Mouse (Mus musculus) midbrain, embryonic 16.5 days (tissue): Measurements from ENCODE around the gene Gaa. TPM values are rescaled to one million over a fixed set of nuclear protein-coding genes. Genes with fewer than 3 reads are reported as not detected.
"Not testable (repeated sequence)": the region's sequence is repeated elsewhere in the genome, so short reads cannot be mapped to it uniquely, and the experiment has no call there.

ENCODE experiments used
- ATAC-seq: fragments of 200-750 bp; cut with Nextera tagmentation; 2 replicates; pipeline ENCODE4 v1.8.0; 2017; ENCODE audit warnings: moderate TSS enrichment
- H3K27ac ChIP-seq: fragments of 300-500 bp; sonication (generic); 2 replicates; pipeline ENCODE4 v1.5.1; 2014; ENCODE audit warnings: mild to moderate bottlenecking, low read length, mixed read lengths
- H3K27me3 ChIP-seq: fragments of 300-500 bp; sonication (generic); 2 replicates; pipeline ENCODE4 v1.6.1; 2014; ENCODE audit warnings: low read depth, low read length, mixed read lengths; ENCODE audit not compliant: control insufficient read depth, insufficient read depth
- H3K36me3 ChIP-seq: fragments of 300-500 bp; sonication (generic); 2 replicates; pipeline ENCODE4 v1.6.1; 2014; ENCODE audit warnings: mild to moderate bottlenecking, low read length, moderate library complexity, mixed read lengths; ENCODE audit not compliant: control insufficient read depth, insufficient read depth
- H3K4me1 ChIP-seq: fragments of 300-500 bp; sonication (generic); 2 replicates; pipeline ENCODE4 v1.6.1; 2014; ENCODE audit warnings: mild to moderate bottlenecking, low read length, mixed read lengths; ENCODE audit not compliant: control insufficient read depth, insufficient read depth
- H3K4me2 ChIP-seq: fragments of 300-500 bp; sonication (generic); 2 replicates; pipeline ENCODE4 v1.6.1; 2014; ENCODE audit warnings: mild to moderate bottlenecking, low read length, mixed read lengths
- H3K4me3 ChIP-seq: fragments of 300-500 bp; sonication (generic); 2 replicates; pipeline ENCODE4 v1.5.1; 2014; ENCODE audit warnings: low read depth, mild to moderate bottlenecking, low read length, moderate library complexity, mixed read lengths
- H3K9ac ChIP-seq: fragments of 300-500 bp; sonication (generic); 2 replicates; pipeline ENCODE4 v1.6.1; 2014; ENCODE audit warnings: low read depth, low read length, mixed read lengths
- H3K9me3 ChIP-seq: fragments of 300-500 bp; sonication (generic); replicated peaks from 2 replicates; pipeline ENCODE4 v1.6.1; 2014; ENCODE audit warnings: mild to moderate bottlenecking, low read length, mixed read lengths; ENCODE audit not compliant: control insufficient read depth, poor library complexity, severe bottlenecking
- whole genome bisulfite sequencing: fragments of 180-500 bp; shearing (Covaris S2); extraction: QIAGEN DNeasy Blood & Tissue Kit; methylation state at CpG from one replicate; pipeline ENCODE4 v1.1.7; 2014; 5-methylcytosine and 5-hydroxymethylcytosine counted together
- polyA plus RNA-seq: library from polyadenylated mRNA; unstranded; fragments of >200 nt; fragmentation: Nextera tagmentation; extraction: Ambion mirVana; gene quantifications from 2 replicates; pipeline ENCODE4 v1.2.1, GENCODE M21; 2015

The Gaa gene
- polyA plus RNA-seq, 1 experiment from 2014 or later = 120 TPM

DNA sequence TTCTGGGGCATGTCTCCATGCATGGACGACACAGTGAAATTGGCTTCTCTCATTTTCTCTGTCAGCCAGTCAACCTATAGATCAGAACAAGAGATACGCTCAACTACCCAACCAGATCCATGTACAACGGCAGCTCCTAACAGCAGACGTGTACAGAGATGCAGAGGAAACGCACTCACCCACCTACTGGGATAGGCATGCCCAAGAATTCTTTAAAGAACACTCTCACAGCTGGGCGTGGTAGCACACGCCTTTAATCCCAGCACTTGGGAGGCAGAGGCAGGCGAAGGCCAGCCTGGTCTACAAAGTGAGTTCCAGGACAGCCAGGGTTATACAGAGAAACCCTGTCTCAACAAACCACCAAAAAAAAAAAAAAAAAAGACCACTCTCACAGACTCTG lies 25.2 kb downstream of the Gaa start:
- H3K9me3 ChIP-seq, H3K4me1 ChIP-seq, H3K27me3 ChIP-seq, H3K4me3 ChIP-seq, H3K27ac ChIP-seq, H3K4me2 ChIP-seq, ATAC-seq, H3K9ac ChIP-seq: not testable (repeated sequence)
- 96% methylated on average over 8 of the region's 8 CpGs for WGBS
- peaks cover 63% of the 10 kb centered on the region for H3K36me3 ChIP-seq

DNA sequence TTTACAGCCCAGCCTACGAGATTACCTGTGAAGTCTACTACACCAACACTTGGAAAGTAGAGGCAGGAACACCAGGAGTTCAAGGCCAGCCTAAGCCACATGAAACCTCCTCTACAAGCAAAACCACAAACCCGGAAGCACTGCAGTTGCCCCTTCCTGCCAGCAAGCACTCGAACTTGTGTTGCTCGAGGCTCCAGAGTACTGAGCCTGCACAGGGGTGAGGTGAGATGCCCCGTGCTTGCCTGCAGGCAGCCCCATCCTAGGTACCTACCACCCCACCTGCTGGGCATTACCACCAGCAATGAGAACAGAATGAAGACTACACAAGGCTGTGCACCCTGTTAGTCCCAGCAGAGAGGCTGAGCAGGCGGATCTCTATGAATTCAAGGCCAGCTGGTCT lies 30.3 kb downstream of the Gaa start:
- Histone ChIP-seq H3K27ac (no peak overlapping the region), H3K36me3 (peaks cover 31% of the 10 kb centered on the region), H3K27me3 (no peaks in the 10 kb centered on the region), H3K9ac (no peak overlapping the region), H3K4me2 (no peak overlapping the region), H3K4me3 (no peak overlapping the region), H3K9me3 (no peaks in the 10 kb centered on the region), H3K4me1 (peaks cover 13% of the 10 kb centered on the region)
- 90% methylated on average over 6 of the region's 6 CpGs for WGBS
- ATAC-seq = no peak

DNA sequence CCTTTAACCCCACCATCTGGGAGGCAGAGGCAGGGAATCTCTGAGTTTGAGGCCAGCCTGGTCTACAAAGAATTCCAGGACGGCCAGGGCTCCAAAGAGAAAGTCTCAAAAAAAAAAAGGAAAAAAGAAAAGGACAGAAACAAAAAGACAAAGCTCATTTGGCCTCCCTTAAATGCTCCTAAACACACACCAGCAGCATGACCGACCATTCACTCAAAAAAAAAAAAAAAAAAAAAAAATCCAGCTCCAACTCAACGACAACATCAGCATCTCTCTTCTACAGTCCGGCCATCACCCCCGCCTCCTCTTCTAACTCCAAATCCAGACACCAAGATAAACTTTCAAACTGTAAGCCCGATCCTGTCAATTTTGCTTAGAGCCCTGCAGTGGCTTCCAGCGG lies 31.2 kb downstream of the Gaa start:
- H3K4me2 ChIP-seq = peak overlapping the region; percentile 89
- no peak for ATAC-seq
- H3K9me3 ChIP-seq = no peaks in the 10 kb centered on the region
- H3K9ac ChIP-seq = peak overlapping the region; percentile 78
- 17% methylated on average over 7 of the region's 7 CpGs for WGBS
- no peak overlapping the region for H3K27ac ChIP-seq
- peaks cover 13% of the 10 kb centered on the region for H3K4me1 ChIP-seq
- peaks cover 22% of the 10 kb centered on the region for H3K36me3 ChIP-seq
- peak overlapping the region; percentile 65 for H3K4me3 ChIP-seq
- H3K27me3 ChIP-seq = no peaks in the 10 kb centered on the region

DNA sequence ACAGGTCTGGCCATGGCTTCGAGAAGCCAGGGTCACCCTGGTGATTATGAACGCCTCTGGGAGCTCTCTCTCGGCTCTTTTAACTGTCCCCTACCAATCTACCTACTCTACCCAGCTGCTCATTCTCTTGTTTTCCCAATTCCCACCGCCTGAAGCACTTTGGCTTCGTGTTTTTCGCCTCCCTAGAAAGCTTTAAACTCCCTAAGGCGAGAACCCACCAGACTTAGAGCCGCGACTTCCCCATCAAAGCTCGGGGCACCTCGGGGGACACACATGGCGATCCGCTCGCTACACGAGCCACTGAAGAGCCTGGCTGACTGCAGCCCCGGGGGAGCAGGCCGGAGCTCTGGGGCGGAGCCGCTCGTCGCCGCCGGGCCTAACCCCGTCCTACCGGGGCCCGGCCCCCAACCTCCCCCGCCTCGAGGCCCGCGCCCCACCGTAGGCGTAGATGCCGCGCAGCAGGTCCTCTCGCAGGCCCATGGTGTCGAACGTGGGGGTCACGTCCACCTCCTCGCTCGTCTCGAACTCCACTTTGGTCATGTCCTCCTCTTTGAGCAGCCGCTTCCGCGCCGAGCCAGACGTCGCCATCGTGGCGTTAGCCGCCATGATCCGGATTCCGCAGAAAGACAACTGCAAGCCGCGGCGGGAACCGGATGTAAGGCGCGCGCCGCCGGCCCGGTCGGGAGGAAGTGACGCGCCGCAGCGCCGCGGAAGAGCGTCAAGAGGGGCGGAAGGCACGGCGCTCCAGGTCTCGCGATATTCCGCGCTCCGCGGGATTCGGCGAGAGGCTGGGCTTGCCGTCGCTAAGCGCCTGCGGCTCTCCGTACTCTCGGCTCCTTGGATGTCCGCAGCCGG lies 31.9 kb downstream of the Gaa start, which contains the start of gene Eif4a3:
Gene Eif4a3, minus strand, starts transcription at position 699 of the 855 bp plus-strand sequence.
- Histone ChIP-seq H3K27me3 (0 out of 2 replicates have a peak, but pooled peaks cover under 1% of the 10 kb centered on the region), H3K4me2 (peak within 1 kb of the TSS; percentile 89), H3K9me3 (no peaks in the 10 kb centered on the region), H3K9ac (peak within 1 kb of the TSS; percentile 78), H3K36me3 (peaks cover 17% of the 10 kb centered on the region), H3K4me3 (peak within 1 kb of the TSS; percentile 65), H3K4me1 (peaks cover 13% of the 10 kb centered on the region), H3K27ac (peak within 1 kb of the TSS; percentile 99)
- under 1% methylated on average over 88 of the region's 89 CpGs for WGBS
- peak; percentile 96 for ATAC-seq

DNA sequence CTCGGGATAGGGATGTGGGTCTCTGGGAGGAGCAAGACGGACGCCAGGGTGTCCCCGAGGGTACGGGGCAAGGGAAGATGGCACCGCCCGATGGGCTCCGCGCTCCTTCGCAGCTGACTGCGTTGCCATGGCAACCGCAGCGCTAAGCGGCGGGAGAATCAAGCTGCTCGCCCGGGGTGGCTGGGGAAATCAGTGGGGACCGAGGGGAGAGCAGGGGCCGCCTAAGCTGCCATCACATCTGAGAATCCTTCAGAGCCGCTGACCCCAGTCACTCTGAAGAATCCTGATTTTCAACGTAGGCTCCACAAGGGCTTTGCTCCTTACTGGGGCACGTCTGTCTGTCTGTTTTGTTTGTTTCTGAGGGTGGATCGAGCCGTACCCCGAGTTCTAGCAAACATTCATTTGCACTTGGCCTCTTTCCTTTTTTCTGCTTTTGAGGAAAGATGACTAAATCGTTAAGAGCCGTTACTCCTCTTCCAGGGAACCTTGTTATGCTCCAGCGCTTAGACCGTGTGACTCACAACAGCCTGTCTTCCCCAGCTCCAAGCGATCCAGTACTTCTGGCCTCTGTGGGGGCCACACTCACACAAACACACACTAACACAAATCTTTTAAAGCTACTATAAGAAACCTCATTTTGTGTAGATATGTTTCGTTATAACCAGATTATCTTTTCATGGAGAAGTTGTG lies 32.7 kb downstream of the Gaa start:
- Histone ChIP-seq H3K27me3 (0 out of 2 replicates have a peak, but pooled peaks cover 2% of the 10 kb centered on the region), H3K4me1 (peaks cover 13% of the 10 kb centered on the region), H3K27ac (peak overlapping the region; percentile 99), H3K9me3 (no peaks in the 10 kb centered on the region), H3K9ac (peak overlapping the region; percentile 78), H3K4me2 (peak overlapping the region; percentile 88), H3K36me3 (peaks cover 13% of the 10 kb centered on the region), H3K4me3 (peak overlapping the region; percentile 65)
- WGBS = 1% methylated on average over 31 of the region's 31 CpGs
- ATAC-seq = no peak

DNA sequence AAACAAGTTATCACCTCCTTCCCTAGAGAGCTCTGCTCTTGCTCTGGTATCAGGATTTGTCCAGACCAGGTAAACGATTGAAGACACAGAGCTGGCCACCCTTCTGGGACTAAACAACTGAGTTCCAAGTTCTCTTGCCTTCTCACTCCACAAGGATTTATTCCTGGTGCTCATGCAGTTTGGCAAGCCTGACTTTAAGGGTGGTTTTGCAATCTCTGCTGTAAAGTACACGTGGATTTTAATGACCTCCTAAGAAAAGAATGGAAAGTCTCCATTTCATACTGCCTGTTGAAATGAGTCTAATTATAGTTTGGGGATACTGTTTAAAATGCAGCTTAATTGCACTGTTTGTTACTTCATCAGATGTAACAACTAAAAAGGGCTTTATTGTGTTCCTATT lies 33.3 kb downstream of the Gaa start:
- Histone ChIP-seq H3K9me3 (no peaks in the 10 kb centered on the region), H3K4me1 (peaks cover 13% of the 10 kb centered on the region), H3K4me3 (no peak overlapping the region), H3K27ac (no peak overlapping the region), H3K36me3 (peaks cover 7% of the 10 kb centered on the region; the same call in 1 of the 2 replicates), H3K9ac (no peak overlapping the region), H3K27me3 (0 out of 2 replicates have a peak, but pooled peaks cover 2% of the 10 kb centered on the region), H3K4me2 (peak overlapping the region; percentile 88)
- ATAC-seq = no peak
- WGBS = 25% methylated on average over 2 of the region's 2 CpGs

DNA sequence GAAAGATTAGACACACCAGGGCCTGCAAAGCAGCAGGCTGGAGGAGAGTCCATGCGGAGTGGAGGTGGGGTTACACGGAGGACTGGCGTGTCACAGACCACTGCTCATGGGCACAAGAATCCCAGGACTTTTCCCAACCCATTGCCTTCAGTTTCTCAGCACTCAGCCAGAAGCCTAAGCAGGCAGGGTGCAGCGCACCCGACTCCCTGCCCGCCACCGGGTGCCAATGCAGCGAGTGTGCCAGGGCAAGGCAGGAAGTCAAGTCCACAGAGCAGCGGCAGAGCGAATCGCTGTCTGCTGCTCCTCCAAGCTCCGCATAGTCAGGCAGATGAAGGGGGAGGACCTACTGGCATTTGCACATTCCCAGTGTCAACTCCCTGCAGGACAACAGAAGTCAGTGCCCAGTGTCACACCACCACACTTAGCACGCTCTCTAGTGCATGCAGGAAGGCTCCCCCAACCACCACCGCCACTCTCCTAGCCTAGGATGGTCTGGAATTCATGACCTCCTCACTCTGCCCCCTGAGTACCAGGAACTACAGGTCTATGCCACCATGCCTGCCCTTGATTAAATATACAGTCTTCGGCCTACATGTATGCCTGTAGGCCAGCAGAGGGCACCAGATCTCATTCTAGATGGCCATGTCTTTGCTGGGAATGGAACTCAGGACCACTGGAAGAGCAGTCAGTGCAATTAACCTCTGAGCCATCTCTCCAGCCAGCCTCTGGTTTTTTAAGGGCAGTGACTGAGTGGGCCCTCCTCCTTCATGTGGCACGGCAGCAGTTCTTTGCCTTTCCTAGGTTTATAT lies 37.4 kb downstream of the Gaa start:
- Histone ChIP-seq H3K27ac (no peak overlapping the region), H3K9ac (no peak overlapping the region), H3K4me3 (no peak overlapping the region), H3K36me3 (no peaks in the 10 kb centered on the region), H3K4me2 (no peak overlapping the region), H3K27me3 (0 out of 2 replicates have a peak, but pooled peaks cover 2% of the 10 kb centered on the region), H3K9me3 (no peaks in the 10 kb centered on the region), H3K4me1 (peaks cover 4% of the 10 kb centered on the region)
- 47% methylated on average over 16 of the region's 16 CpGs for WGBS
- no peak for ATAC-seq

DNA sequence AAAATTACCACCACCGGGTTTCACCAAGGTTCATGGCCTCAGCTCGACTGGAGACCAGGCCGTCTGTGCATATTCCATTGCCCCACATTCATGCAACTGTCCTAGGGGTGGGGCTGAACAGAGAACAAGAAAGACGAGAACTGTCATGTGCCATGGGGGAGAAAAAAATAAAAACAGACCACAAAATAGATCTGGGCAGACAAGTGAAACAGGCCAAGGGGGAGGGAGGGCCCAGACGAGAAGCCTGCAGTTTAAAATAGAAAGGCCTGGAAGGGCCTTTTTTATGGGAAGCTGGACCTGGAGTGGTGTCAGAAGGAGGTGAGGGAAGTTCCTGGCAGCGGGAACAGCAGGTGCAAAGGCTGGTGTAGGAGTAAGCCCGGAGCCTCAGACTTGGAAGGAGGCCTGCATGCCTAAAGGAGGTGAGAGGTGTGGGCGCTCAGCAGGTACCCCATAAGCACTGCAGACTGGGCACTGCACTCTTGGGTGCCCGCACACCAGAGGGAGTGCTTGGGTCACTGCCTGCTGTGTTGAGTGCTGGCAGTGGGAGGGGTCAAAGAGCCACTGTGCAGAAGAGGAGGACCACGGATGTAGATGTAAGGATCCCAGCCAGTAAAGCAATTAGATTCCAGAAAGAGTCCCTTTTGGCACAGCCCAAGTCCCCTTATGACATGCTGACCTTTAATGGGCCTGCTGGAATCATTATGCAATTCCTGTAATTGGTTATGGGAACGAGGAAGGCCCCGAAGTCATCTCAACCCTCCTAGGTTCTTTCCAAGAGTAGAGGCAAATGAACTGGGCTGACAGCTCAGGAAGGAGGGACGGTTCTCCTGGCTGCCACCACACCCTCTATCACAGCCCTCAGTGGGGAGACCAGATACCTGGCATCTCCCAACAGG lies 39.3 kb downstream of the Gaa start:
- no peak overlapping the region for H3K4me3 ChIP-seq
- WGBS = 64% methylated on average over 13 of the region's 13 CpGs
- H3K27ac ChIP-seq = no peak overlapping the region
- no peak overlapping the region for H3K9ac ChIP-seq
- H3K4me2 ChIP-seq = no peak overlapping the region
- H3K4me1 ChIP-seq = no peaks in the 10 kb centered on the region
- H3K9me3 ChIP-seq = no peaks in the 10 kb centered on the region
- 0 out of 2 replicates have a peak, but pooled peaks cover 2% of the 10 kb centered on the region for H3K27me3 ChIP-seq
- no peak for ATAC-seq
- H3K36me3 ChIP-seq = no peaks in the 10 kb centered on the region
